Mouse (Mus musculus) kidney, adult 2 months (tissue): ENCODE data around the gene Caskin2.

ENCODE experiments used
- CTCF ChIP-seq: fragments of 200-500 bp; conservative IDR thresholded peaks from 2 replicates; pipeline ENCODE4 v1.5.1; 2011; ENCODE audit warnings: low read depth, mild to moderate bottlenecking, control low read depth, low read length, moderate library complexity, mixed read lengths; ENCODE audit not compliant: insufficient read depth, insufficient read length
- POLR2A ChIP-seq: fragments of 200-500 bp; IDR thresholded peaks from one replicate; pipeline ENCODE4 v1.6.1; 2011; ENCODE audit warnings: low read depth, low read length, control low read depth

DNA sequence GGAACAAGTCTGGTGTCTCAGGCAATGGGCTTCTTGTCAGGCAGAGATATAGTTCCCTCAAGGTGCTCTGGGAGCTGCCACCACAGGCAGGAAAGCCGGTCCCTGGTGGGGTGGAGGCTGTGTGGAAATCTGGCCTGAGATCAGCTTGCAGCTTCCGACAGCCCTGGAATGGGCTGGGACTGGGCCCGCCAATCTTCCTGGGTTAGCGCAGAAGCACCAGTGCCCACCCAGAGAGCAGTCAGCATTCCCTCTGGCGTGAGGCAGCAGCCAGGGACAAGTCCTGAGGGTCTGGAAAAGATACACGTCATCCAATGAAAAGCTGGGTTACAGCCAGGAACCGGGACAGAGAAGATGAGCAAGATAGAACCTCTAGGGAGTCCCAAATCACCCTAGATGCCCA, 1.3 kb downstream of the Caskin2 start:
- TF ChIP-seq POLR2A: no peak
- TF ChIP-seq CTCF: no peak
